Mouse (Mus musculus) adrenal gland, postnatal 10 days (tissue): ENCODE data around the gene Olfr31. TPM values are rescaled to one million over a fixed set of nuclear protein-coding genes. Genes with fewer than 3 reads are reported as not detected.

Source experiments
- DNase-seq: peaks from one replicate; pipeline ENCODE4 v3.0.0; 2021; ENCODE audit warnings: mixed read lengths
- long read RNA-seq, 2 experiments: library from polyadenylated mRNA; stranded (forward); transcript quantifications; one replicate each; pipeline ENCODE4 v2.0.0; 2021
- total RNA-seq, 2 experiments: library from RNA; stranded (reverse); gene quantifications; 2 replicates each; pipeline ENCODE4 v1.2.3; 2021

Olfr31 gene
- not detected for total RNA-seq
- long read RNA-seq, experiment 1, result 0 reads
- long read RNA-seq, experiment 2, result 0 reads

- no peak for DNase-seq
These were observed at the start of gene Olfr31 for GRCm38 (mm10) chr14:14322528-14322927. Olfr31 (plus strand) TSS chr14:14322828.

DNA sequence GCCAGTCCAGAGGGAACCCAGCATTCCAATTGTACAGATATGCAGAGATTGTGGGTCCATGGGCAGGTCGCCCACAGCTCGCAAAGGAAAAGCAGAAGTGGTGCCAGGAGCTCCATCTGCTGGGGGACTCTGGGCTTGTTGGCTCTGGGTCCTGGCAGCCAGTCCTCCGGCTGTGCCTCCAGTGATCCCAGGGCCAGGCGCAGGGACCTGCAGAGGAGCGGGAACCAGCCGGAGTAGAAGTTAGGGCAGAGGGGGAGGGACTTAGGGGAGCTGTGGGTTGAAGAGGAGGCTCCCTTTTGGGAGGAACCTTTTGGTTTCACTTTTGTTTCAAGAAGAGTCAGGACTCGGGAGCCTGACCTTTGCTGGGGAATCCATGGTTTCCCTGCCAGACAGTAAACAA lies 28.2 kb upstream of the Olfr31 start:
- peak; percentile 58 for DNase-seq

GRCm38 (mm10) chr14:14308938-14309337 lies 13.7 kb upstream of the Olfr31 start:
- no peak for DNase-seq

GRCm38 (mm10) chr14:14309416-14309815 lies 13.2 kb upstream of the Olfr31 start:
- DNase-seq, result no peak

- peak; percentile 93 for DNase-seq
These were observed 22.7 kb downstream of the Olfr31 start for GRCm38 (mm10) chr14:14345113-14345871.

- DNase-seq, result peak; percentile 84
These were observed 23.6 kb downstream of the Olfr31 start, which contains the start of gene Il3ra for GRCm38 (mm10) chr14:14345948-14346812. Il3ra (plus strand) TSS chr14:14346275.

- DNase-seq, result no peak
These were observed 24.1 kb downstream of the Olfr31 start for GRCm38 (mm10) chr14:14346813-14347100.

GRCm38 (mm10) chr14:14347151-14347835 lies 24.7 kb downstream of the Olfr31 start:
- peak; percentile 19 for DNase-seq

DNA sequence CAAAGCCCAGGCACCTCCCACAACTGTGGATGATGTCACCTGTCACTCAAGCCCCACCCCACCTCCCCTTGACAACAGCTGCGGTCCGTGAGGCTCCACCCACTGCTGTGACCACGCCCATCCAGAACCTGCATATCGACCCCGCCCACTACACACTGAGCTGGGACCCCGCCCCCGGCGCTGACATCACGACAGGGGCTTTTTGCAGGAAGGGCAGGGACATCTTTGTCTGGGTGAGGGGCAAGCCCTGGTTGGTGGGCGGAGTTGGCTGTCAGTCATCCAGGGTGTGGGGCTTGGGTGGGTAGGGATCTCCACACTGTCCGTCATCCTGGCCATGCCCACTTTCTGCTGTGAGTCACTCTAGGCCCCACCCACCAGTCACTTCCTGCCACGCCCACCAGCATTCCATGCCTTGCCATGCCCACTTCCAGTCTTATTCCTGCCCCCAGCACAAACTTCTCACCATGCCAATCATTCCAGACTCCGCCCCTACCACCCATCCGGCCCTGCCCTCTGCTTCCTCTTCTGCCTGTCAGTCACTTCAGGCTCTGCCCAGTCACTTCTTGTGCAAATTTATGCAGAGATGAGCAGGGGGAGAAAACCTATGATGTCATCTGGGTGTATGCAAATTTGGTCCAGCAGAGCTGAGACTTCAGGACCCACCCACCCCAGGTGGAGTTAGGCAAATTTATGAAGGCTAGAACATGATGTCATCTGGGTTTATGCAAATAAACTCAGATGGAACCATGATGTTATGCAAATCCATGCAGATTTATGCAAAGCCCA lies 25.4 kb downstream of the Olfr31 start:
- peak; percentile 10 for DNase-seq

GRCm38 (mm10) chr14:14348674-14349401 lies 26.2 kb downstream of the Olfr31 start:
- DNase-seq, result peak; percentile 17

GRCm38 (mm10) chr14:14349485-14350262 lies 27.0 kb downstream of the Olfr31 start:
- peak; percentile 5 for DNase-seq

- no peak for DNase-seq
These were observed 27.9 kb downstream of the Olfr31 start for GRCm38 (mm10) chr14:14350263-14351147.

- DNase-seq, result no peak
These were observed 28.5 kb downstream of the Olfr31 start for GRCm38 (mm10) chr14:14351148-14351455.

DNA sequence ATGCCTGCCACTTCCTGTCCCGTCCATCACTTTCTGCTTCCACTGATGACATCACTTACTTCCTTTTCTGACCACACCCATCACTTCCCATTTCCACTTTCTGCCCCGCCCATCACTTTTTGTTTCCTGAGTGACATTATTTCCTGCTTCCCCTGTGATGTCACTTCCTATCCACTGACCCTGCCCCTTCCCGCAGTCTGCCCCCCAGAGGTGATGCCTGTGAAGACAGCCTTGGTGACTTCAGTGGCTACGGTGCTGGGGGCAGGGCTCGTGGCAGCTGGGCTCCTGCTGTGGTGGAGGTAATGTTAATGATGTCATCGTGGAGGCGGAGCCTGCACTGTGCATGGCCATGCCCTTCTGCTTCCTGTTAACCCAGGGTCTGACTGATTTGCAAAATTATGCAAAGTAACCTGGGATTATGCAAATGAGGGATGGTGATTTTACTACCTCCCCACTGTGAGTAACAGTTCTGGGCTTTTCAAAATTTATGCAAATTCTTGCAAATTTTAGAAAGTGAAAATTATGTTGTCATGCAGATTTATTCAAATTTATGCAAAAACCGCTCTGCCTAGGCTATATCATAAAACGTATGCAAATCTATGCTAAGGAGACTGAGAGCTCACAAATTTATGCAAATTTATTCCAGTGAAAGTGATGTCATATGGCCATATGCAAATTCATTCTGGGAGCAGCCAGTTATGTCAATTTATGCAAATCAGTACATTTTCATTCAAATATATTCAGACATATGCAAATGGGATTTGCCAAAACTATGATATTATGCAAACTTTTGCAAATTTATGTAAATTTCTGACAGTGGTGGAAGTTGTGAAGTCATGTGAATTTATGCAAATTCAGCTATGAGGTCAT lies 29.3 kb downstream of the Olfr31 start:
- DNase-seq, result no peak

GRCm38 (mm10) chr14:14352606-14353005 lies 30.0 kb downstream of the Olfr31 start:
- DNase-seq, result no peak

GRCm38 (mm10) chr14:14353081-14353732 lies 30.6 kb downstream of the Olfr31 start:
- DNase-seq, result no peak

DNA sequence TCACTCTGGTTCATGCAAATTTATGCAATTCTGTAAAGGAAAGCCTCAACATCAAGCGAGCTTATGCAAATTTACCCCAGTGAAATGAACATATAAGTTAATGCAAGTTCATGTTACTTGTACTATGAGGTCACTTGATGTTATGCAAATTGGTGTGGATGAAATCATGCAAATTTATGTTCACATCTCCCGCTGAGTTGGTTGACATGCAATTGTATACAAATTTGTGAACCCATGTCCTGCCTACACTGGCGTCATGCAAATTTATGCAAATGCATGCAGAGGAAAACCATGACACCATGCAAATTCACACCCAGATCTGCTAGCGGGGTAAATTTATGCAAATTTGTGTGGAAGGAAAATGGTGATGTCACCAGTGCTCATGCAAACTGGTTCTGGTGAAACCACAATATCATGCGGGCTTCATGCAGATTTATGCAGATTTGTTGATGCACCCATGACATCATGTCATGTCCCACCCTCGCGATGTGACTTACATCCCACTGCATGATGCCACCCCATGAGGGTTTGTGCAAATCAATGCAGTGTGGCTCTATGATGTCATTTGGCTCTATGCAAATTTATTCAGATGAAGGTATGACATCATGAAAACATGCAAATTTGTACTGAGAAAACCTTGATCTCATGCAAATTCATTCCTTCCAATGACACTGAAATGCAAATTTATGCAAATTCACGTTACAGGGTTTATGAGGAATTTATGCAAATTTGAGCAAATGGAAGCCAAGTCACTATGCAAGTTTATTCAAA lies 31.3 kb downstream of the Olfr31 start:
- no peak for DNase-seq
